Mouse (Mus musculus): ENCODE measurements at regions not wholly inside any gene's neighbourhood (a gene's known extent, or its start where the extent isn't known, plus 50 kb on each side); places are given as distances from the start of the nearest gene placed in this dataset.

DNA sequence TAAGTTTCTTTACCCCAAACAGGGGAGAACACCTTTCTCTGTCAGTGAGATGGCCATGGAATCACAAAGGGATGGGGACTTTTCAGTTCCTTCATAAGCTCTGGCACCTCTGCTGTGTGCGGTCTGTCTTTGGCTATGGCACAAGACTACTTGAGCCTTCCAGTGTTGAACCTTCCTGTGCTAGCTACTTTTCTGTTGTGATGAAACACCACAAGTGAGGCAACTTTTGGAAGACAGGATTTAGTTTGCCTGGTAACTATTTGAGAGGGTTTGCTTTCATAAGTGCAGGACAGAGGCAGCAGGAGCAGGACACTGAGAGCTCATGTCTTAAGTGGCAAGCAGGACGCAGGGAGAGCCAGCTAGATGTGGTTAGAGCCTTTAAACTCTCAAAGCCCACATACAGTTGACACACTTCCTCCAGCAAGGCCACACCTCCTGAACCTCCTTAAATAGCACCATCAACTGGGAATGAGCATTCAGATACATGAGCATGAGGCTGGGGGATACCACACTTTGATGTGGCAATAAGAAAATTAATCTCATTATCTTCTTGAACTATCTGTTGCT is 101.8 kb upstream of the Hmgn3 start:
- TF ChIP-seq CTCF (IDR thresholded peaks at IDR 0.05; ENCODE audit: borderline replicate concordance, insufficient read depth, low read length) = no peak
- no peak for TF ChIP-seq POLR2A (IDR thresholded peaks at IDR 0.05; ENCODE audit: low read depth, low read length)

Measured in embryonic fibroblast, embryonic 13.5 days (primary cell).